Mouse (Mus musculus): ENCODE results near the gene Swap70.

Swap70 gene

GRCm38 (mm10) chr7:110302886-110303285, 81.4 kb downstream of the Swap70 start:
- DNase-seq (ENCODE audit: low read depth, low spot score): no peak

DNA sequence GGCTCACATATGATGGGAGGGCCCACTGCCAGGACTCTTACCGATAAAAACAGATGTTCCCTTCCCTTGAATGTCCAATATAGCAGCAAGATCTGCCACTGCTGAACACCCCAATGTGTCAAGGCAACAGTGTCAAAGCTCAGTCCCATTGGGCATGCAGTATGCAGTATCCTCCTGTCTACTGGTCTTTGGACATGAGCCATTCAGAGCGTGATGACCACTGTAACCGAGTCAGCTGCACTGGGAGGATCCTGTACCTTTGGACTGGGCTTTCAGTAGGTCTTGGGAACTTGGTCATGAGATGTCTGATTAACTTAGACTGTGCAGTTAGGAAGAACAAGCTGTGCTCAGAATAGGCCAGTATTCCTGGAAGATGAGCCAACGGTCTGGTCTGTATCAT, 84.0 kb downstream of the Swap70 start:
- DNase-seq (ENCODE audit: low read depth, low spot score): no peak

- no peak for DNase-seq (ENCODE audit: low read depth, low spot score)
Measured at GRCm38 (mm10) chr7:110306281-110306680, 84.8 kb downstream of the Swap70 start.

- DNase-seq (ENCODE audit: low read depth, low spot score): no peak
Measured at GRCm38 (mm10) chr7:110307741-110308140, 86.2 kb downstream of the Swap70 start.

GRCm38 (mm10) chr7:110309246-110309645, 87.7 kb downstream of the Swap70 start:
- DNase-seq (ENCODE audit: low read depth, low spot score): no peak

DNA sequence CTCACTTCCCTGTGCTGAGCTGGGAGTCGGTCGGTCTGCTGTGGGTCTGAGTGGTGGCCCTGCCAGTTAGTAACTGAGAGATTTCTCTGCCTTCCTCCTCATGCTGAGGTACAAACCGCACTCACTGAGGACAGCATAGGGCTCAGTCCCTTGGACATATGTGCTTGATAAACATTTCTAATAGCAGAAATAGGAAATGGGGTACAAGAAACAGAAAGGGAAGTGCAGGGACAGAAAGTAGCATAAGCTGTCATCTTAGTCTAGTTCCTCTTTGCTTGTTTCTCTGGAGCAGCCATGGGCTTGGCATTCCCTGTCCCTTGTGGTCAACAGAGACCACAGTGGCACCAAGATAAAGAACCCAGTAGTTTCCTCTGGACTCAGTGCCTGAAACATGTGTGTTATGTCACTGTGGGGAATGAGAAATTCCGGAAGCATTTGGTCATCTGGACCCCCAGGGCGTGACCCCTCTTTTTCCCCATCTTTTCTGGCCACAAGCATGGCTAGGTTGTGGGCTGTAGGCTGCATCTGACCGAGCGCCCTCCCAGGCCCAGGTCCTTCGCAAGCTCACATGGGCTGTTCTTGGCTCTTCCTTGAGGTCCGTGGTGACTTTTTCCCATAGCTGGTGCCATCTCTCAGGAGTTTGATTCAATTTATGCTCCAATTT, 92.0 kb downstream of the Swap70 start:
- no peak for DNase-seq (ENCODE audit: low read depth, low spot score)

DNA sequence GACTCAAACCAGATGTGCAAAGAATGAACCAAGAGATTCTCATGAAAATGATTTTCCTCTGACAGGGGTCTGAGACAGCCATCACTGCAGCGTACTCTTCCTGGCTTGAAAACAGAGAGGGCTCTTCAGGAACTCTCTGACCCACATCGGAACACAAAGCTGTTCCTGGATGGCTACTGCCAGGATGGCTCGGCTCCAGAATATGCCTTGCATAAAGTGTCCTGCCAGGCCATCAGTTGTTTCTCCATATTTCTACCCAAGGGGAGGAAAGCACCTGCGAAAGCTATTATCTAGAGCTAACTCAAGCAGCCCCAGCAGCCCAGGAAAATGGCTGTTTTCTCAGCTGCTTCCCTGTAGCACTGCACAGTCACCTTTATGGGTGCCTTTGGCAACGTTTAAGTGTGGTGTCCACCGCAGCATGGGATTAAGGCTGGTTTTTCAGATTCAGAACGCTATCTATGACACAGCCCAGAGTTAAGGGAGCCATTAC, 92.9 kb downstream of the Swap70 start:
- DNase-seq (ENCODE audit: low read depth, low spot score): no peak

DNA sequence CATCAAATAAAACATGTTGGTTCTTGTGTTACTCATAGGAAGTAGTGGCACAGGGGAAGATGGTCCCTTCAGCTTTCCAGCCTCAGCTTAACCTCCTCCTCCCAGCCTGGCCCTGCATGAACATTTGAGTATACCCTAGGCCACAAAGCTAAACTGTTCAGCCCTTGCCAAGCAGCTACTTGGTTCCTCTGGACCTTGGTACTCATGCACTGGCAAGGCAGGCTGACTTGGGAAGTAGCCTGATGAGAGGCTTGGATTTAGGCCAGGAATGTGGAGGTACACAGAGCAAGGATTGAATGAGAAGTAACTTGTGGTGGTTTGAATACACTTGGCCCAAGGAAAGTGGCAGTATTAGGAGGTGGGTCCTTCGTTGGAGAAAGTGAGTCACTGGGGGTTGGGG, 93.8 kb downstream of the Swap70 start:
- no peak for DNase-seq (ENCODE audit: low read depth, low spot score)

DNA sequence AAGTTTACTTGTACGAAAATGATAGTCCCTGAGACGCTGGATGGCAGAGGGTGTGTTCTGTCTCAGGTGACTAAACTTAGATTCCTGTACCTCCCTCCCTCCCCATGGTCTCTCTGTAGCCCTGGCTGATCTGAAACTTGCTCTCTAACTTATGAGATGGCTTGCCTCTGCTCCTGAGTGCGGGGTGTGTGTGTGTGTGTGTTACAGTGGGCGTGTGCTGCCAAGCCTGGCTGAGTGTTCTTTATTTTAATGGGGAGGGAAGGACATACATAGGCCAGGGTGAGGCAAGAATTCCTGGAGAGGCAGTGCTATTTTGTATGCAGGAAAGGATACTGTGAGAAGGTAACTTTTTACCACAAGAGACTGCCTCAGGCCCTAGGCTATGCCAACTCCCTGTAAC, 95.9 kb downstream of the Swap70 start:
- DNase-seq (ENCODE audit: low read depth, low spot score): no peak

GRCm38 (mm10) chr7:110318971-110319519, 97.5 kb downstream of the Swap70 start:
- DNase-seq (ENCODE audit: low read depth, low spot score): no peak

DNA sequence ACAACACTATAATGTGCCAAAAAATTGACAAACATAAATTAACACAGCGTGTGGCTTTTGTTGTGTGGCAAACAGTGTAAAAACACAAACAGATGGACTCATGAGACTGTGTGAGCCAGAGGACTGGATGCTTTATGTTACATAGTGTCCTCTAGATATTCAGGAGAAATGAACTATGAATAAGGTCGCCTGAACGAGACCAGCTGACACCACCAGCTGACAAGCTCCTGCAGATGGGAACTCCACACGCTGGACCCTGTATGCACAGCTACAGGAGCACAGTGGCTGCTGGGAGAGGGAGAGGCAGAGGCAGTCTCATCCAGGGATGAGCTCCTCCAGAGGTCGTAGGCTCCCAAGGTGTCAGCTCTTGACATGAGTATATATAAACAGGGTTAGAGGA, 99.6 kb downstream of the Swap70 start:
- DNase-seq (ENCODE audit: low read depth, low spot score): no peak

- DNase-seq (ENCODE audit: low read depth, low spot score): no peak
Measured at GRCm38 (mm10) chr7:110324852-110325251, 103.3 kb downstream of the Swap70 start.

- DNase-seq (ENCODE audit: low read depth, low spot score): no peak
Measured at GRCm38 (mm10) chr7:110325381-110326110, 104.0 kb downstream of the Swap70 start.
